Mouse (Mus musculus) heart, postnatal 36 days (tissue): ENCODE data around the gene Slc25a13. TPM values are rescaled to one million over a fixed set of nuclear protein-coding genes. Genes with fewer than 3 reads are reported as not detected.
A peak's percentile ranks its signal among the peaks of the same experiment; 100 is the strongest.

Experiments
- DNase-seq, 2 experiments: peaks; one replicate each; pipeline ENCODE4 v3.0.0; 2021 to 2022
- intact Hi-C: fragments of 180-260 bp; cut with DNase I; formaldehyde crosslinking; loops from one replicate; pipeline ENCODE4 v1.15.1; 2025
- total RNA-seq, 2 experiments: library from RNA; stranded (reverse); gene quantifications; 2 replicates each; pipeline ENCODE4 v1.2.3; 2021

Gene Slc25a13
- total RNA-seq, 2 experiments from 2014 or later: 146 to 153 TPM

DNA sequence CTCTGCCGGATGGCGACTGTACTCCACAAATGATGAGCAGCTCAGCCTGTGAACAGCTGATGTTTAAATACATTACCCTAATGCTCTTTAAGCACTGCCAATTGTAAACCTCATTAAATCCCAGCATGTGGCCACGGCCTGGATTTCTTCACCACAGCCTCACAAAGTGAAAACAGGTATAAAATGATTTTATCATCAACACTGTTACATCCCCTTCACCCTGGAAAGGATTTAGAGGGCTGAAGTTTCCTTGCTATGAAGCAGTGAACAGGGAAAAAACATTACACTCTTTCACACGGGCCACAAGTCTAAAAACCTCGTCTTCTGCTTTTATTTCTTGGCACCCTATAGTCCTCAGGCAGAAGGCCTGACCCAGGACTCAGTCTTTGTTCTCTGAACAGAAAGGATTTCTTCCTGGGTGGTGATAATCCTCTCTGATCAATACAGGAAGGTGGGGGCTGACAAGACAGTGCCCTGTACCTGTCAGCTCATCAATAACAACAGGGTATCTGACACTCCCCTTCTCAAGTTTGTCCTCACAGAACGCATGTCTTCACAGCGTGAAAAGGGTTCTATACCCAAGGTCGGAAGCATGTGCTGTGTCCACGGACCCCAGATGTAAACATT is 42.9 kb downstream of the Slc25a13 start:
- no peak for DNase-seq
- intact Hi-C loops: no loop called here

DNA sequence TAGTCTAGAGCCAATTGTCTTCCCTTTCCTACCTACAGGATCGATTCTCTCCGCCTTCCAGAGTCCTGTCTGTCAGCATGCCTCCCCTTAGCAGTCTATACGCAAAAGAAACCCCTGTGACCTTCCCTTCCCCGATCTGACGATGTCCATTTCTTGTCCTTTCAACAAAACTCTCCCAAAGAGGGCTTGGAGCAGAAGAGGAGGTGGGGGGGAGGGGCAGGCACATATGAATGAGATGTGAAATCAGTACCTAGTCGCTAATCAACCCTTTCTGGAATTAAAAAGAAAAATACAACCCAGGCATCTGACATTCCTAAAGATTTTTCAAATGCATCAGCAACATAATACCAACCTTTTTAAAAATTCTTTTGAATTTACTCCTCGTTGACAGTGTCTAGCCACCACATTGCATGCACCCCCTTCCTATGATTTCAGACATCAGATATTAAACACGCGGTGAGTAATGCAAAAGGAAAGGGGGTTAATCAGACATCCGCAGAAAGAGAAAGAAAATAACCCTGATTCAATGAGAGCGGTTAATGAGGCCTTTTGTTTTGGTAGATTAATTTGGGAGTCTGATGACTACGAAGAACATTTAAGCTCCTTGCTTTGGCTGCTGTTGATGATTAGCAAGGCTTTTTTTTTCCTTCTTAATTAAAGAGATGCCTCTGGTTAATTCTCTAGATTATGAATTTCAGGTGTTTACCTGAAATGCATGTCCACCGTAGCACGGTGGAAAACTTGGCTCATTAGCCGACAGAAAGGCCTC is 43.6 kb downstream of the Slc25a13 start:
- DNase-seq: no peak
- intact Hi-C loops: no loop called here

DNA sequence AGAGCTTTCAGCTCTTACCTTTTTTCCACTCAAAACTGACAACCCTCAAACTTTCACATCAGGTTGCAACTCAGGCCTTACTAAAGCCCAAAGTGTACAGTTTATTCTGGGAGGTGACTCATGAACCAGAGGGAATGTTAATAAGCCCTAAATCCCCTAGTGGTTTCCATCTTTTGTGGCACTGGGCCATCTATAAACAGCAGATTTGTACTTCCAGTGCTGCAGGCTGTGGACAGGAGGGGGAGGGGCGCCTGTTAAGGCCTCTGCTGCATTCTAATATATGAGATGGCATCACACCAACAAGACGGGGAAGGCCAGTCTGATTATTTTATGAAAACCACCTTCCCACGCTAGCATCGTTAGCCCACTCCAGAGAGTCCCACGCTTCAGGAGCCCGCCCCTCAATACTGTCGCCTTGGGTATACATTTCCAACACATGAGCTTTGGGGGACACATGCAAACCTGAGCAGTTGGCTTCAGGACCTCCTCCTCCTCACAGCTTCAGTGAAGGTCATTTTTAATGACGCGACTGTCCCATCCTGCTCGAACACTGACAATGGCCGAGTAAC is 48.3 kb downstream of the Slc25a13 start:
- DNase-seq: no peak
- intact Hi-C loops: no loop called here

DNA sequence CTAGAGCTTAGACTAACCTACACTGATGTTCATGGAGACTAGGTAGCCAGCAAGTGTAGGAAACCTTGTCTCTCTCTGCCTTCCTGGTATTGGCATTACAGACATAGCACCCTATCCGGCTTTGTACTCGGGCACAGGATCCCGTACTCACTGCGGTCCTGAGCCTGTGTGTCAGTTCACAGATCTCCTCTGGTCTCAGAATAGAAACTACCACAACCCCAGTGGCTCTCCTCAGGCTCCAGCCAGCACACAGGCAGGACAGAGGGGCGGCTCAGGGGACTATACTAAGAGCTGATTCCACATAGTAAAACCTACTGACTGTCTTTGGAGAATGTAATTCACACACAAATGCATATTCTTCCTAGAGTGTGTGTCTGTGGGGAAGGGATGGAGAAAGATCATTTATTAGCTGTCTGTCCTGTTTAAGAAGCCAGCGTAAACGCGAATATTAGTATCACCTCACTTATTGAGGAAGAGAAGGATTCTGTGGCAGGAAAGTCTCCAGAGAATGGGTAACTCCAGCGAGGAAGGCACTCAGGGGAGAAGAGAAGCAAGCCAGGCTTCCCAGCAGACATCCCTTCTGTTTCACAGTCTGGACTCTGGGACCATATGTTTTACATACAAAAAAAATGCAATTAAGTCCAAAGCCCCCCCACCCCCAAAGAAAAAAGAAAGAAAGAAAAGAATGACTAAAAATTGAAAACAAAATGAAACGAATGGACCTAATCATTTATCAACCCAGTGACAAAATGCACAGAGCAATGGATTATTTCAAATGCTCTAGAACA is 49.4 kb downstream of the Slc25a13 start:
- no peak for DNase-seq
- intact Hi-C loops: no loop called here

DNA sequence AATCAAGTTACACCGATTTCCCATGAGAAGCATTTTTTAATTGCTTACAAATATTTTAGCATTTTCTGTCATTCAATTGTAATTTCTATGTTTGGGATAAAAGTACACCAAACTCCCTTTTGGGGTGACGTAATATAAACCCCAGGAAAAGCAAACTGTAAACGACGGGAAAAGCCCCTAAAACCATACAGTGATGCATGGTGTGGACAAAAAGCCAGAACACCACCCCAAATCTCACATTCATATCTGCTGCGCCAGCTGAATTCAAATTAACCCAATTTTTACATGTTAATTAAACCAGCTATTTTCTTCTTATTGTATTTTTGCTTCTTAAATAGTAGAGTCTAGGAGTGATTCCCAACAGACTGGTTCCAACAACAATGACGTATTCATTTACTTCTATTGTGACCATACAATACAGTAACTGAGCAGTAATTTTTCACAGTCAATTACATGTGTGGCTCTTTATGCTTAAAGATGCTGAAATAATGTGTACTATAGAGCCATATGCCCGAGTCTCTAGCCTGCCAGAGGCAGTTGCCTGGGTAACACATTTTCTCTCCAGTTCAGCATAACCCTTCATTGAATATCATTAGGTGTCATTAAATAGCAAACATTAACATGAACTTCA is 53.9 kb downstream of the Slc25a13 start:
- intact Hi-C loops: no loop called here
- DNase-seq: no peak

DNA sequence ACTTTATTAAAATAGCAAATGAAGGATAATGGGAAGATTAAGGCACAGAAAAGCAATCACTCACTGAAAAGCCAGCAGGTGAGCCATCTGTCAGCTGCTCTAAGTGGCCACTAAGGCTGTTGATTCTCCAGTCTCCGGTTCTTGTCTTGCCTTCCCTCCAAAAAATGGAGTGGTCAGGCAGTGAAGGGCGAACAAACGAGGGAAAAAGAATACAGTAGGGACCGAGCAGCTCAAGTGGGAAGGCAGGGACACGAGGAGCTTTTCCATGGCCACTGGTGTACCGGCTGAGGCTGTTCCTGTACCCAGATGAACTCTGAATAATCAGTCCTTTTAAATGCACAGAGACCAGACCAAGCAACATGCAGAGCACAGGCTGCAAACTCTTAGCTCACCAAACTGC is 54.8 kb downstream of the Slc25a13 start:
- DNase-seq: no peak
- intact Hi-C loops: no loop called here

DNA sequence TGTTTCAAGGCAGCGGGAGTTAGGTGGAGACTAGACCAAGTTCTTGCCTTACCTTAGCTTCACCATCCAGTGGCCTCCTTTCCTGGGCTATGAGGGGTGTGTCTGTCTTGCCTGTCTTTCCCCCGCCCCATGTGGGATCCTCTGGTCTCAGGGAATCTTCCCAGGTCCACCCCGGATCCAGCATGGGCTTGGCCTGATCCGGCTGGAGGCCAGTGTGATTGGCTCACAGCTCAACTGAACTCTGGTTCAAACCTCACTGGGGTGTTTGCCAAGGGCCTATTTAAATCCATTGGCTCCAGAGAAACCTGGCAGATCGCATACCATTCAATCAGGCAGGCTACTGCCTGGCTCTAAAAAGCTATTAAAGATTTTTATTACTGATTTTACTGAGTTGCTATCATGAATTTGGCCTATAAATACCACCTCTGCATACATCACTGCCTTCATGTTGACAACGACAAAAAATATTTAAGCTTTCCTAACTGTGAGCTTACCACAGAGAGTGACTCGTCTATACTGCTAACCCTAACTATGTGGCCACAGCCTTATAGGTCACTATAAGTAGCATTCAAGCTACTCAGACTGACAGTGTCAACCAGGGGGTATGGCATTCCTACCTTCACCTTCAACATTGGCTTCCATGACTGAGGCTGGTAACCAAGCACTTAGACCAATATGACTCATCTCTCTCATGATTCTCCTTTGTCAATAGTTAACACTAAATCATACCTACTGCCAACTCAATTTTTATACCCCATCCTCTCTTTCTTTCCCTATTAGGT is 56.1 kb downstream of the Slc25a13 start:
- DNase-seq: peak in 1 of 2 experiments; percentile 31
- intact Hi-C loops: no loop called here

DNA sequence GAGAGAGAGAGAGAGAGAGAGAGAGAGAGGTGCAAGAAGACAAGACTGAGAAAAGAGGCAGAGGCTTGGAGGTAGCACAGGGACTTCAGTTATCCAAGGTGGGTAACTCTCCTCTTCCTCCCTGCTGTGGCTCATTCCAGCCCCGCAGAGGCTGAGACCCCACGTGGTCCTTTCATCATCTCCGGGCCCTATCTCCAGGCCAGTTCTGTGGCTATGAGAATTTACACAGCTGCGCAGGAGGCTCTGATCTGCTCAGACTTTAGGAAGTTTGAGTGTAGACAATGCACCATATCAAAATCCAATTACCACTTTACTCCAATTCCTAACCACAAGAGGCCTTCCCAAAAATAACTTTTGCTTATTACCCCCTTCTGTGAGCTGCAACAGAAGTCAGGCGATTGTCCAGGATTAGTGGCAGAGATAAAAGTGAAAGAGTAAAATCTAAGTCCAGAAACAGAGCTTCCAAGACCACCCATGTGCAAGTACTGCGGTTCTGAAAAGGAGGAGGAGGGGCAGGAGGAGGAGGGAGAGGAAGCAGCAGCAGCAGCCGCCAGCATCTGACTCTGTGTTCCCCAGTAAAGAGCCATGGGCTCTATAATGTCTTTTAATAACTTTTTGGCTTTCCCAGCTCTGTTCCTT is 57.6 kb downstream of the Slc25a13 start:
- no peak for DNase-seq
- intact Hi-C loops: no loop called here

DNA sequence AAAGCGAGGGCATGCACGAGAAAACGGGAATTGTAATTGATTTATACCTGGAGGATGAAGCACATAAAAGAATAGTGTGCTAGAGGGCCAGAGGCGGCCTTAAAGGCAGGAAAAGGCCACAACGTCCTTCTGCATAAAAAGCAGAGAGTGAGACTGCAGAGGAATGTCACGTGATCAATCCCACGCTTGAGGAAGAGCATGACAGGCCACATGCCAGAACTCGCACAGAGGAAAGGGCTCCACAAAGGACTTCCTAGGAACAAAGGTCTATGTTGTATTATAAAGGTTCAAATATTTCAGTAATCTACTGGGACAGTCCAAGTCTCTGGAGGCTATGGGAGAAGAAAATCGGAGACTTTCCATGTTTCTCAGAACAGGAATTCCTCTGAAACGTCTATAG is 63.5 kb downstream of the Slc25a13 start:
- intact Hi-C loops: no loop called here
- DNase-seq: no peak

DNA sequence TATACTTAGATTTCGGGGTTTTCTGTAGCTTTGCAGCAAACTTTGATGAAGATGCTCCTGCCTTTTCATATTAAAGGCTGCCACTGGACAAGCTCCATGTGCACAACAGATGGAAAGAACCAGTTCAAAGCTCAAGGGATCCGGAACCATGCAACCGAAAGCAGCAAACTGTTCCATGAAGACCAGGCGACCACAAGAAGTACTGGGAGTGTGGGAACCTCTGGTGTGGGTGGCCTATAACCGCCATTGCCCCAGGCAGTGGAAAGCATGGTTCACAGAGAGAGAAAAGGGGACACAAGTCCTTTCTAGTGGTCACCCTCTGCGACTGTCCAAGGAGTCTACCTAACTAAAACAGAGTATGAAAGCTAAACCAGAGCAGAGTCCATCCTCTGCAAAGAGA is 66.2 kb downstream of the Slc25a13 start:
- intact Hi-C loops: no loop called here
- no peak for DNase-seq

DNA sequence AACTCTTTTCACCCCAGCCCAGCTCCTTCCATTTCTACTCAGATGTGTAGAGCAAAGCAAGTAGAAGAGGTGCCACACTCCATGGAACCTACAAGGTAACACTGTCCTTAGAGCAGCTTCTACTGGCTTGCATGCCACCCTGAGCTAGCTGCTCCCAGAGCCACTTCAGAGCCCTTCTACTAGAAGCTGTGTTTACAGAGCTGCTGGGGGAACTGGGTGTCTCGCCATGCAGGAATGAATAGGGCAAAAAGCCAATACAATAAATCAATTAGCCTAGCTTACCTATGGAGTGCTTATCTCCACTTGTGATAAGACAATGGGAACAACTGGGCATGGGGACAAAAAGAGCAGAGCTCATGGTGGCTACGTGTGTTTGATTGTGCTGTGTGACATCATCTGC is 67.2 kb downstream of the Slc25a13 start:
- no peak for DNase-seq

DNA sequence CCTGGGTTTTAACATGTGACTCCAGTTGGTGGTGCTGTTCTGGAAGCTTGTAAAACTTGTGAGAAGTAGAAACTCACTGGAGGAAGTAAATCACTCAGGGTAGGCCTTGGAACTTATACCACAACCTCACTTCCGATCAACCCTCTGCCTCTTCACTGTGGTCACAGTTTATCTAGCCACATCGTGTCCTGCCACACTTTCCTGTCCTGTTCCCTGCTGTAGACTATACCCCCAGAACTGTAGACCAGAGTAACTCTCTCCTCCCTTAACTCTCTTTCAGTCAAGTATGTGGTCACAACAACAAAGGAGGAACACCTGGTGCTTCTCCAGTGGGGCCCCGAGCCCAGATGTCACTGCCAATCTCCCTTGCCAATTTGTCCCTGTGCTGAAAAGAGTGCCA is 67.6 kb downstream of the Slc25a13 start:
- no peak for DNase-seq
- intact Hi-C loops: no loop called here

More for the DNA sequence above, 67.2 kb downstream of the Slc25a13 start:
- intact Hi-C loops: no loop called here

DNA sequence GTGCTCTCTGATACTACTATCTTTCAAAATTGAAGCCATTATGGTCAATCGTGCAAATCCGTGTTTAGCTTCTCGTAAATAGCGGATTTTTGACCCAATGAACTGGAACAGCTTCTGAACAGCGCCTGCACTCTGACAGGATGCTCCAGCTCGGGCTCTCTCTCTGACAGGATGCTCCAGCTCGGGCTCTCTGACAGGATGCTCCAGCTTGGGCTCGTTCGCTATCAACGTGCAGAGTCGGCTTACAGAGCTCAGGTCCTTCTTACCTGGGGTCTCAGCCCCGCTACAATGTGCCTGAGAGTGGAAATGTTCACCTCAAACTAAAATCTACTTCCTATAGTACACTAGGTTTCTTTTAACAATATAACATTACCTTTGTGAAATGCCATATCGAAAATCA is 71.6 kb downstream of the Slc25a13 start:
- intact Hi-C loops: no loop called here

DNA sequence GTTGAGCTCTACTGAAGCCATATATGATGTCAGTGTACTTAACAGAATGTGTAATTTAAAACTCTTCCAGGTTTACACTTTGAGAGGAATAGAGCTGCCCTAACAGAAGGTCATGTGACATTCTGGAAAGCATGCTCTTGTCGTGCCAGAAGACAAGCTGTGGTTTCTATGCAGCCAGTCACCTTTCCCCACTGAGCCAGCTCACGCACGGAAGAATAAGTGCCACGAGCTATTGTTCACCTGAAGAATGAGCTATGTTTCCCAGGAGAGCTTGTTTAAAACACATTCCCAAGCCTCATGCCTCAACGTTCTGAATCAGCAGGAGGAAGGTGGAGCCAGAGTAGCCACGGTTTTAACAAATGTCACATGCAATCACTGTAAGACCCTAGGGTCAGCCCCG is 73.4 kb downstream of the Slc25a13 start:
- intact Hi-C loops: no loop called here
- no peak for DNase-seq

More for the DNA sequence above, 71.6 kb downstream of the Slc25a13 start:
- DNase-seq: no peak

DNA sequence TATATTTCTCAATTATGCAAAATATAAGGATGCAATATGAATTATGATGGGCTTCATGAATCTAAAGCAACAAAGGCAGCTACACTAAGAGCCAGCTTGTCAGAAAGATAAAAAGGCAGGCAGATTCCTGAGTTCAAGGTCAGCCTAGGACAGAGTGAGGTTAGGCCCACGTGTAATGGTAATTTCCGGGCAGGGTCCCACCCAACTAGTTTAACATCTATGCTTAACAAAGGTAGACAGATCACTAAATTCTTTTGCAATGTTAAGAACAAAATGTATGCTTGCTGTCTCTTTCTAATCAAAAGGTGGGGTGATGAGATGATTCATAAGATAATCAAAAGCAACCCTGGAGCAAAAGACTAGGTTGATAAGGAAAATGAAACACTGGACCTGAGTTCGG is 76.6 kb downstream of the Slc25a13 start:
- intact Hi-C loops: no loop called here
- no peak for DNase-seq

DNA sequence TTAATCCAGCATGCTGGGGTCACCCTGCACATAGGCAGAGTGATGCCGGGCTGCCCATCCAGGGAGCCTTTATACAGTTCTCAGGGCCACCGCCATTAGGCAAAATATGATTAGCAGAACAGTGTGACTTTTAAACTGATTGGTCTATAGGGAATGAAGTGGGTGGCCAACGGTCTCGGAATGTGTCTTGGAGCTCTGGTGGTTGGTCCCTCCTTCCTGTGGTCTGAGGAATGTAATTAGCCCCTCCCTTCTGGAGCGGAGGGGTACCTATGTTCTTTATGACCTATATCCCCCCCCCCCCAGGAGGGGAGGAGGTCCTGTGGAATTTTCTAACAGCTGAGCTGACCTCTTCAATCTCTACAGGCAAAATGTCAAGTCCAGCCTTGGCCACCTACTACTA is 77.9 kb downstream of the Slc25a13 start:
- intact Hi-C loops: no loop called here
- DNase-seq: no peak

DNA sequence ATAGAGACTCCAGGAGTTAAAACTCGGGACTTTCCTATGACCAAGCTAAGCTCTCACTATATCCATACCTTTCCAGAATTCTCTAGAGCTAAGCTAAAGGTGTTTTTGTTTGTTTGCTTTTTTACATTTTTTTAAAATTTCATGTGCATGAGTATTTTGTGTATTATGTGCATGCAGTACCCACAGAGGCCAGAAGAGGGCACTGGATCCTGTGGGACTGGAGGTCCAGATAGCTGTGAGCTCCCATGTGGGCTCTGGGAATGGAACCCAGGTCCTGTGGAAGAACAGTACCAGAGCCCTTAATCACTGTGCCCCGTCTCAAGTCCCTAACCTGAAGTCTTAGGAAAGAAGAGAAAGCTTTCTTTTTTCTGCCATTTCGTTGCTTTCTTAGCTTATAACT is 80.2 kb downstream of the Slc25a13 start:
- DNase-seq: no peak
- intact Hi-C loops: no loop called here

DNA sequence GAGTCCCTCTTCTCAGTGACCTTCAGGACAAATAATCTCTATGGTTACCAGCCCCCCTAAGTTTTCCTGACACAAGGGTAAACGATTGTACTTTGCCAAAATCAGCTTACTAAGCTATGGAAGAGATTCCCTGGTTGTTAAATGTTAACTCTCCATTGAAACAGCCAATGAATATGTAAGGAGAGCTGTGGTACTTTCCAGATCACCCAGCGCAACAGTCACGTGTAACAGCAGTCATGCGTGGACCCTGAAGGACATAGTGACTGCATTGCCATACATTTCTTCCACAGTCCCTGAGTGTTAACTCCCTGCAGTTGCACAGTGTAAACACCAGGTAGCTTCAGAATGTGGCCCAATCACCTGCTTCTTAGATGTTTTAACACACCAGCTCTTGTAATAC is 82.0 kb downstream of the Slc25a13 start:
- intact Hi-C loops: no loop called here
- no peak for DNase-seq

DNA sequence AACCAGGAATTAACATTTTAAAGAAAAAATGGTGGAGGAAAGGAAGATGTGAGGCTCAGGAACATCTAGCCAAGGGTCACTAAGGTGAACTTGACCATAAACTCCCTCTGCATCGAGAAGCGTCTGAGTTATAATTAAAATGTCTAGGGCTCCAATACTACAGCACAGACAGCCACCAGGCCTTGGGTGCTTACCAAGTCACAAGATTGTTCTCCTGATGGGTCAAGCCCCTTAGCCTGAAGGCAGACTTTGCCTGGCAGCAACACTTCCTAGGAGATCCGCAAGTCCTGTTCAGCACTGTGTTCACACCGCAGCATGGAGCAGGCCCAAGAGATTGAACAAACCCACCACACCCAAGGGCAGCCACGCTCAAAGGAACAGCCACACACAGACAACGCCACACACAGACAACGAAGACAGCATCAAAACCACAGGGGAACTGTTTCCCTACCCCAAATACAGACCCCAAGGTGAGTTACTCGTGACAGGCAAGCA is 83.4 kb downstream of the Slc25a13 start:
- DNase-seq: peak in 1 of 2 experiments; percentile 14
- intact Hi-C loops: no loop called here
